8 mouse cellular contexts compared by ENCODE assay signal in the genomic region with DNA sequence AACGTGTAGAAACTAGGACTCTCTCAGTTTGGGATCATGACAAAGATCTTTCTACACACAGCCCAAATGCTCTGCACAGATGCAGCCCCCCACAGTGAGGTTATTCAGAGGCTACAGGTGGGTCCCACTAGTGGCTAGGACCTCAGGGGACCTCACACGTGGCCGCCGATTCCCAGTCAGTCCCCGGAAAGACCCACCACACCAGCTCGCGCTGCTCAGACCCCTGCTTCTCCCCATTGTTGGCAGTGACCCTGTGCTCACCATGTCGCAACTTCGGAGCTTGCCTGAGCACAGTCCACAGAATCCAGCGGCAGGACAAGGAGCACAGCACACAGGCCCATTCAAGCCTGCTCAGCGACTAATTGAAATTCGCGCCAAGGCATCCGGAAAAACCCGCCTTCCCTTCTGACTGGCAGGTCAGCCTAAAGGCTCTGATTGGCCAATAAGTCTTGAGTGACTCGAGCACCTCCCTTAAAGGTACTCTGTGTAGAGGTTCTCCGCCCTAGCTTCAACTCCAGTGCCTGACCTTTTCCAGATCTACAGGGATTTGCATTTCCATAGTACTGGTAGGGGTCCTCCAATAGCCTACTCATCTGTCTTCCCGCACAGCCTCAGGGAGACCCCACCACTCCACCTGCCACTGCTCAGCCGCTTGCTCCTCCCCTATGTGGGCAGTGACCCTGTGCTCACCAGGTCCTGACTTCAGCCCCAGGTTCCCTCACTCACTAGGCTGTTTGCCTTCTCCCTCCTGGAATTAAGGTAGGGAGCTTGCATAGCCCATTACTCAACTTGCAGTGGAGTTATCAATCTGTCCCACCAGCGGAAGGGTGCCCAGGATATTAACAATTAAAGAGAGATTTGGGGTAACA.
DNase-seq lines count a peak whose midpoint lies in the region; ATAC-seq and TF ChIP-seq lines count a peak whose summit lies in the region.
"Not testable (repeated sequence)": the region's sequence is repeated elsewhere in the genome, so short reads cannot be mapped to it uniquely, and the experiment has no call there.

No protein-coding gene starts in this region.

- H3K79me2 ChIP-seq in CH12.LX (replicated peaks; ENCODE audit: control insufficient read depth, extremely low read depth, insufficient read depth, poor library complexity, severe bottlenecking): not testable (repeated sequence)

- not testable (repeated sequence) for ATAC-seq in forebrain, embryonic 14.5 days; kidney, embryonic 16.5 days (ENCODE audit: low FRiP score, low TSS enrichment); midbrain, embryonic 14.5 days (ENCODE audit: low FRiP score, low TSS enrichment)
- peak; percentile 82 for ATAC-seq in liver, embryonic 13.5 days (ENCODE audit: low read depth)

- DNase-seq in CH12.LX (ENCODE audit: extremely low read depth): peak; percentile 2
- peak; percentile 17 for DNase-seq in embryo, embryonic 10.5 days (ENCODE audit: low spot score)
- DNase-seq in forebrain, embryonic 14.5 days (ENCODE audit: low spot score): not testable (repeated sequence)
- DNase-seq in heart, postnatal 10 days: peak; percentile 1 to 4
- DNase-seq in liver, embryonic 13.5 days: peak; percentile 5
- DNase-seq in midbrain, embryonic 14.5 days: peak; percentile 0
- DNase-seq in spleen, postnatal 10 days (ENCODE audit: low spot score in 2 of 2): peak; percentile 4 to 16

- in situ Hi-C loops in CH12.LX (cut with MboI; ENCODE audit: low pct_ligation_motif_present, low pct_unique_long_range_greater_than_20kb, low sequenced_read_pairs): not testable (repeated sequence)

- 13% methylated on average over 20 of the region's 20 CpGs for WGBS in forebrain, embryonic 14.5 days
- WGBS in kidney, embryonic 16.5 days: 12% methylated on average over 19 of the region's 20 CpGs
- 18% methylated on average over 20 of the region's 20 CpGs for WGBS in liver, embryonic 13.5 days (ENCODE audit: insufficient replicate concordance)
- WGBS in midbrain, embryonic 14.5 days: 13% methylated on average over 19 of the region's 20 CpGs

- H3K4me1 ChIP-seq in CH12.LX (ENCODE audit: control insufficient read depth in 1 of 2, insufficient read depth in 2 of 2); forebrain, embryonic 14.5 days (ENCODE audit: control insufficient read depth, insufficient read depth, low read length); kidney, embryonic 16.5 days (ENCODE audit: insufficient read depth, low read length); liver, embryonic 13.5 days (replicated peaks); midbrain, embryonic 14.5 days (ENCODE audit: control insufficient read depth, insufficient read depth, low read length): not testable (repeated sequence)

- not testable (repeated sequence) for TF ChIP-seq CTCF in CH12.LX (conservative IDR thresholded peaks at IDR 0.05 in 1 of 2, IDR thresholded peaks at IDR 0.05 in 1 of 2; ENCODE audit: low read depth in 2 of 2, low read length in 2 of 2)

- intact Hi-C loops in heart, postnatal 10 days (cut with DNase I): not testable (repeated sequence)

- not testable (repeated sequence) for H3K27ac ChIP-seq in CH12.LX (ENCODE audit: insufficient read depth, low read depth); forebrain, embryonic 14.5 days (ENCODE audit: low read depth, low read length); kidney, embryonic 16.5 days (ENCODE audit: low read length); liver, embryonic 13.5 days; midbrain, embryonic 14.5 days (replicated peaks; ENCODE audit: low read depth, low read length)

- H3K9ac ChIP-seq in CH12.LX (ENCODE audit: insufficient read depth, low read depth): peak overlapping the region; percentile 15; the same call in 1 of the 2 replicates
- not testable (repeated sequence) for H3K9ac ChIP-seq in forebrain, embryonic 14.5 days (ENCODE audit: low read length); midbrain, embryonic 14.5 days (replicated peaks; ENCODE audit: low read length)
- 0 out of 2 replicates have a peak overlapping the region, but pooled peaks have one; percentile 31 for H3K9ac ChIP-seq in kidney, embryonic 16.5 days (replicated peaks; ENCODE audit: low read length)
- peak overlapping the region; percentile 77 for H3K9ac ChIP-seq in liver, embryonic 13.5 days

- H3K27me3 ChIP-seq in CH12.LX (replicated peaks); forebrain, embryonic 14.5 days (replicated peaks; ENCODE audit: control insufficient read depth, insufficient read depth, low read length); kidney, embryonic 16.5 days (ENCODE audit: insufficient read depth, low read length); liver, embryonic 13.5 days; midbrain, embryonic 14.5 days (ENCODE audit: control insufficient read depth, insufficient read depth, low read length): not testable (repeated sequence)

- dilution Hi-C loops in CH12.LX (cut with MboI; ENCODE audit: extremely low pct_ligation_motif_present, extremely low pct_unique_long_range_greater_than_20kb, low sequenced_read_pairs): not testable (repeated sequence)

- TF ChIP-seq EP300 in CH12.LX (IDR thresholded peaks at IDR 0.05; ENCODE audit: low read length): not testable (repeated sequence)

- not testable (repeated sequence) for H3K9me3 ChIP-seq in CH12.LX (replicated peaks; ENCODE audit: low read length); forebrain, embryonic 14.5 days (replicated peaks; ENCODE audit: control insufficient read depth, low read length); kidney, embryonic 16.5 days (ENCODE audit: low read length); liver, embryonic 13.5 days (replicated peaks); midbrain, embryonic 14.5 days (ENCODE audit: control insufficient read depth, low read length)

- peak overlapping the region; percentile 19; the same call in 1 of the 2 replicates for H3K4me2 ChIP-seq in CH12.LX (ENCODE audit: insufficient read depth, low read depth, poor library complexity, severe bottlenecking)
- H3K4me2 ChIP-seq in forebrain, embryonic 14.5 days (ENCODE audit: low read length): peak overlapping the region; percentile 33; the same call in 1 of the 2 replicates
- H3K4me2 ChIP-seq in kidney, embryonic 16.5 days (replicated peaks; ENCODE audit: low read depth, low read length): peak overlapping the region; percentile 46
- H3K4me2 ChIP-seq in liver, embryonic 13.5 days: peak overlapping the region; percentile 75
- H3K4me2 ChIP-seq in midbrain, embryonic 14.5 days (ENCODE audit: low read length): peak overlapping the region; percentile 34

- not testable (repeated sequence) for TF ChIP-seq RAD21 in CH12.LX (IDR thresholded peaks at IDR 0.05; ENCODE audit: low read depth, low read length)

- H3K36me3 ChIP-seq in CH12.LX (replicated peaks in 1 of 2; ENCODE audit: control insufficient read depth in 1 of 2, insufficient read depth in 1 of 2, low read length in 1 of 2); forebrain, embryonic 14.5 days (ENCODE audit: control insufficient read depth, insufficient read depth, low read length); kidney, embryonic 16.5 days (ENCODE audit: insufficient read depth, low read length); liver, embryonic 13.5 days; midbrain, embryonic 14.5 days (ENCODE audit: control insufficient read depth, insufficient read depth, low read length): not testable (repeated sequence)

- H3K4me3 ChIP-seq in CH12.LX (replicated peaks in 1 of 3; ENCODE audit: low read depth in 2 of 3, low read length in 2 of 3, poor library complexity in 1 of 3): peak overlapping the region; percentile 21 to 64 (median 44)
- not testable (repeated sequence) for H3K4me3 ChIP-seq in forebrain, embryonic 14.5 days (ENCODE audit: low read depth, low read length); midbrain, embryonic 14.5 days (replicated peaks; ENCODE audit: low read depth, low read length)
- peak overlapping the region; percentile 35 for H3K4me3 ChIP-seq in kidney, embryonic 16.5 days (ENCODE audit: low read length)
- H3K4me3 ChIP-seq in liver, embryonic 13.5 days (replicated peaks): peak overlapping the region; percentile 68

- TF ChIP-seq POLR2A in CH12.LX (IDR thresholded peaks at IDR 0.05; ENCODE audit: low read depth, low read length): peak; percentile 38; the same call in 1 of the 2 replicates

TF ChIP-seq in CH12.LX, 34 proteins besides CTCF, POLR2A, EP300 and RAD21:
- TF ChIP-seq MYC (IDR thresholded peaks at IDR 0.05; ENCODE audit: low read depth, low read length) (0 out of 2 replicates have a peak, but pooled peaks have one; percentile 34), MXI1 (IDR thresholded peaks at IDR 0.05; ENCODE audit: low read depth, low read length) (peak; percentile 77; the same call in 1 of the 2 replicates), MAX (IDR thresholded peaks at IDR 0.05; ENCODE audit: low read length) (peak; percentile 52; the same call in 1 of the 2 replicates)
TF ChIP-seq in CH12.LX: peak in this region for 3; not testable (repeated sequence) for 31.

Comparison
In these comparisons a context has a peak if more than half of its experiments do, and no peak if none do; other contexts are left out.
1. H3K4me2 ChIP-seq: peak in every context shown above with its lines; median percentile 75 in liver, embryonic 13.5 days; 46 in kidney, embryonic 16.5 days; 34 in midbrain, embryonic 14.5 days; 33 in forebrain, embryonic 14.5 days; 19 in CH12.LX.